Mouse (Mus musculus): ENCODE results near the gene Slc35a5. TPM values are rescaled to one million over a fixed set of nuclear protein-coding genes. Genes with fewer than 3 reads are reported as not detected.

Slc35a5 gene
- total RNA-seq (2017) = 15.5 to 28.5 TPM (median 27.8 TPM) in 3 replicates

- peak; percentile 93 for ATAC-seq (replicated peaks; ENCODE audit: insufficient number of reproducible peaks, low FRiP score, low TSS enrichment, poor library complexity, severe bottlenecking)
Measured at GRCm38 (mm10) chr16:45158522-45159388, at the start of gene Slc35a5, which contains the start of gene Atg3. Gene Slc35a5, minus strand, starts transcription at chr16:45158706. Gene Atg3, plus strand, starts transcription at chr16:45158785.

GRCm38 (mm10) chr16:45204859-45205670, 46.6 kb upstream of the Slc35a5 start:
- no peak for ATAC-seq (replicated peaks; ENCODE audit: insufficient number of reproducible peaks, low FRiP score, low TSS enrichment, poor library complexity, severe bottlenecking)

GRCm38 (mm10) chr16:45204438-45204837, 45.9 kb upstream of the Slc35a5 start:
- no peak for ATAC-seq (replicated peaks; ENCODE audit: insufficient number of reproducible peaks, low FRiP score, low TSS enrichment, poor library complexity, severe bottlenecking)

- no peak for ATAC-seq (replicated peaks; ENCODE audit: insufficient number of reproducible peaks, low FRiP score, low TSS enrichment, poor library complexity, severe bottlenecking)
Measured at GRCm38 (mm10) chr16:45201395-45201794, 42.9 kb upstream of the Slc35a5 start.

GRCm38 (mm10) chr16:45196816-45197215, 38.3 kb upstream of the Slc35a5 start:
- ATAC-seq (replicated peaks; ENCODE audit: insufficient number of reproducible peaks, low FRiP score, low TSS enrichment, poor library complexity, severe bottlenecking) = peak; percentile 85

GRCm38 (mm10) chr16:45192613-45193012, 34.1 kb upstream of the Slc35a5 start:
- ATAC-seq (replicated peaks; ENCODE audit: insufficient number of reproducible peaks, low FRiP score, low TSS enrichment, poor library complexity, severe bottlenecking) = peak; percentile 75

GRCm38 (mm10) chr16:45181824-45182223, 23.3 kb upstream of the Slc35a5 start:
- no peak for ATAC-seq (replicated peaks; ENCODE audit: insufficient number of reproducible peaks, low FRiP score, low TSS enrichment, poor library complexity, severe bottlenecking)

GRCm38 (mm10) chr16:45178552-45178951, 20.0 kb upstream of the Slc35a5 start:
- ATAC-seq (replicated peaks; ENCODE audit: insufficient number of reproducible peaks, low FRiP score, low TSS enrichment, poor library complexity, severe bottlenecking) = no peak

- ATAC-seq (replicated peaks; ENCODE audit: insufficient number of reproducible peaks, low FRiP score, low TSS enrichment, poor library complexity, severe bottlenecking) = no peak
Measured at GRCm38 (mm10) chr16:45159389-45159716, 847 bp upstream of the Slc35a5 start.

- ATAC-seq (replicated peaks; ENCODE audit: insufficient number of reproducible peaks, low FRiP score, low TSS enrichment, poor library complexity, severe bottlenecking) = peak; percentile 45; the same call in 1 of the 2 replicates
Measured at GRCm38 (mm10) chr16:45158136-45158521, 377 bp downstream of the Slc35a5 start.

GRCm38 (mm10) chr16:45154741-45155250, 3.7 kb downstream of the Slc35a5 start:
- no peak for ATAC-seq (replicated peaks; ENCODE audit: insufficient number of reproducible peaks, low FRiP score, low TSS enrichment, poor library complexity, severe bottlenecking)

- peak; percentile 80 for ATAC-seq (replicated peaks; ENCODE audit: insufficient number of reproducible peaks, low FRiP score, low TSS enrichment, poor library complexity, severe bottlenecking)
Measured at GRCm38 (mm10) chr16:45148488-45149082, 9.9 kb downstream of the Slc35a5 start.

GRCm38 (mm10) chr16:45145119-45145518, 13.4 kb downstream of the Slc35a5 start:
- ATAC-seq (replicated peaks; ENCODE audit: insufficient number of reproducible peaks, low FRiP score, low TSS enrichment, poor library complexity, severe bottlenecking) = no peak

GRCm38 (mm10) chr16:45142565-45142964, 15.9 kb downstream of the Slc35a5 start:
- ATAC-seq (replicated peaks; ENCODE audit: insufficient number of reproducible peaks, low FRiP score, low TSS enrichment, poor library complexity, severe bottlenecking) = peak; percentile 74

GRCm38 (mm10) chr16:45141711-45142110, 16.8 kb downstream of the Slc35a5 start:
- ATAC-seq (replicated peaks; ENCODE audit: insufficient number of reproducible peaks, low FRiP score, low TSS enrichment, poor library complexity, severe bottlenecking) = no peak

- ATAC-seq (replicated peaks; ENCODE audit: insufficient number of reproducible peaks, low FRiP score, low TSS enrichment, poor library complexity, severe bottlenecking) = no peak
Measured at GRCm38 (mm10) chr16:45127936-45128710, 30.4 kb downstream of the Slc35a5 start.

GRCm38 (mm10) chr16:45124230-45125203, 34.0 kb downstream of the Slc35a5 start:
- no peak for ATAC-seq (replicated peaks; ENCODE audit: insufficient number of reproducible peaks, low FRiP score, low TSS enrichment, poor library complexity, severe bottlenecking)
